Mouse (Mus musculus): ENCODE measurements at regions not wholly inside any gene's neighbourhood (a gene's known extent, or its start where the extent isn't known, plus 50 kb on each side); places are given as distances from the start of the nearest gene placed in this dataset.

GRCm38 (mm10) chr6:51086347-51086746 is 346.1 kb upstream of the Nfe2l3 start:
- ATAC-seq (ENCODE audit: poor library complexity, severe bottlenecking): no peak

DNA sequence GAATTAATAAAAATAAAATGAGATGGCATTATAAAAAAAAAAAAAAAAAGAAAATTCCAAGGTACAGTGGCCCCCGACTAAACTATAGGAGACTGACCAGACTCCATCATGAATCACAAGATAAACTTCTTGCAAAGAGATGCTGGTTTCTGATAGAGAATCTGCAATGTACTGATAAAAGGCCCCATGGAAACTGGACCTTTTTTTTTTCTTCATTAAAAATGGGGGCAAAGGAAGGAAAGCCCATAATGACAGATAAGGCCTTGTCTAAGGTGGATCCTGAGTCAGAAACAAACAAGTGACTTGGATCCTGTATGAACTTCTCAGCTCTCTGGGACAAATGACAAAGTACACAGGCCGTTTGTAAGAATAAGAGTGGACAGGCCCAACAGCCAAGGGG is 344.7 kb upstream of the Nfe2l3 start:
- no peak for ATAC-seq (ENCODE audit: poor library complexity, severe bottlenecking)

DNA sequence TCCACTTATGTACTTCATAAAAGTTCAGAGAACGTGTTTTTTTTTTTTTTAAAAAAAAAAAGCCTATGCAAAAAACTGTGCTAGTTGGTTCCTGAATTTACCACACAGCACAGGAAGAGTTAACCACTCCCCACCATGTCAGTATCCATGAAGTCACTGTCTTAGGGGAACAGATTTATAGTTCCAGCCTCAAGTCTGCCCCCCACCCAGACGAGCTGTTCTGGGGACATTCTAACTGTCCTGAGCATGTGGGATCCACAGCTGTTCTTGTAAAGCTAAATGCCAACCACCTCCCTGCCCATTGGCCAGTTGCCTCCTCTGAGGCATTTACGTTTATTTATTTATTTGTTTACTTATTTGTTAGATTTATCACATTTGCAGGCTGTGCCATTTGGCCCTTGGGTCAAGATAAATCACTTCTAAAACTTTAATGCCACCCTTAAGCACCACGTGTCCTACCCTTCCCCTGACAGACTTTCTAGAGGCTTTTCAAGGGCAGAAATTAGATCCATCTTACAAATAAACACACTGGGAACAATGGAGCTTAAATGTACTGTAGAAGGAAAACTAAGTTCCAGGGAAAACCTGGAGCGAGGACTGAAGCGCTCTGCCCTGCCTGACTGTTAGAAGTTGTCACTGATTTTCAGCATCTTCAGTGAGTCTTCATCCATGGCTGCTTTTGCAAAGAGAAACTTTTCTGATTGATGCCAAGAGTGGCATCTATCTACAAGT is 343.7 kb upstream of the Nfe2l3 start:
- ATAC-seq (ENCODE audit: poor library complexity, severe bottlenecking): no peak

- ATAC-seq (ENCODE audit: poor library complexity, severe bottlenecking): no peak
Observed at GRCm38 (mm10) chr6:51093196-51093595, 339.3 kb upstream of the Nfe2l3 start.

DNA sequence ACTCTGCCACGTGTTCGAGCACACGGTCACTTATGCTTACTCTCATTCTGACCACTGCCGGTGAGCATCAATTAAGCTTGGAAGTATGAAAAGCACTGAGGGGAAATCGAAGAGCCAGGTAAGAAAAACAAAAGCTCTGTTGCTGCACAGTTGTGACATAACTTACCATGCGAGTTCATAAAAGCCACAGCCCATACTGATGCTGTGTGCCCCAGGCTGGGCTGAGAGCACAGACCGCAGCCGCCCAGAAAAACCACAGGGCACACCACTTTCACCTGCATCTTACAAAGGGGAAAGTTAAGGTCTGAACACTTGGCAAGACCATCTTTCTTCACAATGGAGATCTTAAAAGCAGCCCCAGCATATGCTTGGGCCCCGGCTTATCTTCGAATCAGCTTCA is 338.2 kb upstream of the Nfe2l3 start:
- no peak for ATAC-seq (ENCODE audit: poor library complexity, severe bottlenecking)

DNA sequence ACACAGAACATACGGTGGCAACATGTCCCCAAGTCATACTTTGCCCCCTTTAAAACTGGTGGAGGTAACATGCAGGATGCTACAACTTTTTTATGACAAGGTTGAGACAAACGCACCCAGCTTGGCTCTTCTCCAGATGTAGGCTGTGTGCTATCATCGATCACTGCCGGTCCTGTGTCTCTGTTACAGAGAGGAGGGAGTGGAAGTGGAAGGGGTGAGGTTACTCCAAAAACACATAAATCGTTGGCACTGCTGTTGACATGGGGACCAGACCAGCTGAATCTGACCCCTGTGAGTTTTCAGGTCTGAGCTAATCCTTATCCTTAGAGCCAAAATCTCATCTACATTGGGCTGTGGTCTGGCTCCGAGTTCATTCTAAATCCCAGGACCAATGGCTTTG is 335.0 kb upstream of the Nfe2l3 start:
- ATAC-seq (ENCODE audit: poor library complexity, severe bottlenecking): no peak

GRCm38 (mm10) chr6:51100341-51100740 is 332.1 kb upstream of the Nfe2l3 start:
- ATAC-seq (ENCODE audit: poor library complexity, severe bottlenecking): no peak

DNA sequence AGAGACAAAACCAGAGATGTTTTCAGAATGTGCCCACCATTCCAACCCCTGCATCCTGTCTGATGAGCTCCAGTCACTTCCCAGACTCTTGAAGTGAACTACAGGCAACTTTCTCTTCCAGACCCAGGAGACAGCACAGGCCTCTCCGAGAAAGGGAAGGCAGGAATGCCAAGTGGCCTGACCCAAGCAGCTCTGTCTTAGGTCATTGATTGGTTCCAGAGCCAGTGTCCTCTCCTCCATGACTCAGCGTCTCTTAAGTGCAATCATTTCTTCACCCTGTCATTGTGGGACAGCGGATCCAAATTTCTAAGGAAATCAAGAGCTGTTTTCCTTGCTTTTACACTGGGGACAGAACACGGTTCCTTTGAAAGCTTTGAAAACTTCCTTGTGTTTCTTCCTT is 329.2 kb upstream of the Nfe2l3 start:
- ATAC-seq (ENCODE audit: poor library complexity, severe bottlenecking): no peak

- ATAC-seq (ENCODE audit: poor library complexity, severe bottlenecking): no peak
Observed at GRCm38 (mm10) chr6:51104336-51104735, 328.1 kb upstream of the Nfe2l3 start.

GRCm38 (mm10) chr6:51108336-51108956 is 324.0 kb upstream of the Nfe2l3 start:
- ATAC-seq (ENCODE audit: poor library complexity, severe bottlenecking): no peak

DNA sequence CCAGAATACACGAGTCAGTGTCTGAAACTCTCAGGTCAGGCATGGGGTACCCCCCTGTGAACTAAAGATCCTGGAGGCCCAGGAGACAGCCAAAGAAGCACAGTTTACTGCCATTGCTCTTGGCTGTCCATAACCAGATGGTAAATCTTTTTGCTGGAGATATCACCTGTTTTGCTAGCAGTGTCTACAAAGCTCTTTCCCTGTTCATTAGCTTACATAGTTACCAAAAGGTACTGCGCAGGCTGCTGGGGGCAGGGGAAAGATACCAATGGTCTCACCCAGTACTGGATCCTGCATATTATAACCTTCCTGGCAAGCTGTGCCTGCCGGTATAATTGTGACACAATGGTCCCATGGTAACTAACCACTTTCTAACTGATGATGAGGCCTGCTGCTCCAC is 321.9 kb upstream of the Nfe2l3 start:
- no peak for ATAC-seq (ENCODE audit: poor library complexity, severe bottlenecking)

DNA sequence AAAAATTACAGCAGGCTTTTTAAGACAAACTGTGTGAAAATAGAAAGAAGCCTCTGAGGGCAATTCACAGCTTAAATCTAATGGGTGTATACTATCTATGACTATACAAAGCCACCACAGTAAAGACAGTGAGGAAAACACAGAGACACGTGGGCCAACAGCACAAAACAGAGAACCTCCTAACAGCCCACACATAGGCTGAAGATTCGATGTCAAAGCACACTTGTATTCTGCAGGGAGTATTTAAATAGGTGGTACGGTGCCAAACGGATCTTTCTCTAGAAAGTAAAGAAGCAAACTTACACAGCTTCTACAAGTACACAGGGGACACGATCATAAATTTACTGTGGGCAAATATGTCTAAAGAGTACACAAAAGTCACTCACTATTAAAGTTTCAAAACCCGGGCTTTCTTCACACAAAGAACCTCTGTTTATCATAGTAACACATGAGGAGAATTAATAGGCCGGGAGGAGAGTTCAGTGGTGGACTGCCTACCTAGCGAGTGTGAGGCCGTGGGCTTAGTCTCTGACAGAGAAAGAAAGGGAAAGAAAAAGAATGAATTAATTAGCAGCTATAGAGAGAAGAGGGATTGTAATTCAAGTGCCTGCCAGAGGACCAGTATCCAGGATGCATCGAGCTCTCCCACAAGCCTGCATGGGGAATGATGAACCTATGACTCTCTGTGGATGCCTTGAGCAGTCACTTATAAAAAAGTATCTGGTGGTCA is 317.7 kb upstream of the Nfe2l3 start:
- no peak for ATAC-seq (ENCODE audit: poor library complexity, severe bottlenecking)

DNA sequence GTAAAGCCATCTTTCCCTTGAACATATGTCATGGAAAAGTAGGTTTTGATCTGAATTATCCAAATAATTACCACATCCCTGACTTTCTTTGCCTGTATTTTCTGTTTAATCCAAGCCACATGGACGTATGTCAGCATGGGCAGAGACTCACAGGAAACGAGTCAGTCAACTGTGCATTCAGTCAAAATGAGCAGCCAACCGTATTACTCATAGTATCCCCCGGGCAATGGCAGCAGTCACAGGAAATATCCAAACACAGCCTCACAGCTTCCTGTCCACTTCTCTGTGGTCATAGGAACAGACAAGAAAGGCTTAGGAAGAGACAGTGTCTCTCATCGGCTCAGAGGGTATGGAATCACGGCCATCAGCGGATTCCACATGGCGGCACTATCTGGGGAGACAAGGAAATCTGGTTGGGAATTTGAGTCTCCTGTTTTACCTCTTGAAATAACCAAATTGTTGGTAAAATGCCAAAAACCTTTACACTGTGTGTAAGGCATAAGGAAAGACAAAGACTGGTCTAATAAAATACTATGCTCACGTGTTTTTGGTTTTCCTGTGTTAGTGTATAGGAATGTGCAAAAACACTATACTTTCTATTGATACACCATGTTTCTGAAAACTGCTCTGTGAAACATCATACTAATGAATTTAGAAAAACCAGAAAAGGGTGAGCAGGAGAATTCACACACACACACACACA is 313.5 kb upstream of the Nfe2l3 start:
- no peak for ATAC-seq (ENCODE audit: poor library complexity, severe bottlenecking)

DNA sequence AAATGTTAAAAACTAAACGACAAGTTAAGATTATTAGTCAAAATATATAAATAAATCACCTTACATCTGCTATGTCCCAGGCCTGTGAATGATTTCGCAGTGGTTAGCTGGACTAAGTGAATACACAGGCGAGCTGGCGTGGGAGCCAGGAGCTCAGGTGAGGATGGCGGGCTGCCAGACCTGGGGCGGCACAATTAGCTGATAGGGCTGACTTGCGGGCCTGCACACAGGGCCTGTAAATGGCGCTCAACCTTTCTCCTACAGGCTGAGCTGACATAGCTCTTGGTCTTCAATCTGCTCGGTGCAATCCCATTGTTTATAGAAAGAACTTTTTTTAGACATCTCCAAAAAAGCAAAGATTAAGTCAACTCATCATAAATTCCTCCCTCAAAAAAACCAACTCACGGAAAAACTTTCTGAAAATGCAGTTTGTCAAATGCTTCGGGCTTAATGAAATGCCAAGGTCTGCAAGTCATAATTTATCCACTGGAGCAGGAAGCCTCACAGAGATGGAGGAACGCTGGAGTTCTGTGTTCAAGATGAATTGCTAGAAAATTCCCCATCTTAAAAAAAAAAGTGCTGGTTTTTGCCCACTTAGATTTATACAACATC is 312.7 kb upstream of the Nfe2l3 start:
- ATAC-seq (ENCODE audit: poor library complexity, severe bottlenecking): no peak

GRCm38 (mm10) chr6:51122941-51123340 is 309.5 kb upstream of the Nfe2l3 start:
- no peak for ATAC-seq (ENCODE audit: poor library complexity, severe bottlenecking)

DNA sequence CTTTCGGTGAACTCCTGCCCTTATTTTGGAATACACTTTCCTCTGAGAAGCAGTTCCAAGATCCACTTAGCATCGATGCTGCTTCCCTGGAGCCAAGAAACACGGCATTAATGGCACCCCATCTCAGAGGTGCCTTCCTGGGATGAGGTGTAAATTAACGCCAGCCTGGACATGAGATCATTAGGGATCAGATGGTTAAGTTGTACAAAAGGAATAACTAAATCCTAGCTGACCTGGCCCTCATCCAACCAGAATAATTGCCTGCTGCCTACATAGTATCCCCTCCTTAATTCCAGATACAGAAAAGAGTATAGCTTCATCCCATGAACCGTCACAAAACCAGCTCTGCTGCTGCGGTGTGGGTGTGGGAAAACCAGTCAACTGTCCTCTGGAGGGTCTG is 304.6 kb upstream of the Nfe2l3 start:
- no peak for ATAC-seq (ENCODE audit: poor library complexity, severe bottlenecking)

GRCm38 (mm10) chr6:51129096-51129495 is 303.4 kb upstream of the Nfe2l3 start:
- ATAC-seq (ENCODE audit: poor library complexity, severe bottlenecking): no peak

DNA sequence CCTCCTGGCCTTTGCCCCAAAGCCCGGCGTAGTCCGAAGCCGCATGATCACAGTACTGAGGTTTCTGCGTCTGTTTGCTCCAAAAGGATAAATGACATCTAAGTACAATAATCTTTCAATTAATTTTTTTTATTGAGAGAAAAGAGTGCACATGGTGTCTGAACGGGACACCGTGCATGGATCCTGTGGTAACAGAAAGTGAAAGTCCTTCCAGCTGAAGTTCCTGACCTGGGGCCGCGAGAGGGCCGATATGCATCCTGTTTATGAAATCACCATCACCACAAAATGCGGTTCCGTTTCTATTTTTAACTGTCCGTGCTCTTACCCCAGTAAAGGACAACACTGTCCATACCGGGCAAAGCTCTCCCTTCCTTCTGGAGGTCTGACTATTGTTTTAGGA is 302.9 kb upstream of the Nfe2l3 start:
- ATAC-seq (ENCODE audit: poor library complexity, severe bottlenecking): peak; percentile 99

- ATAC-seq (ENCODE audit: poor library complexity, severe bottlenecking): no peak
Observed at GRCm38 (mm10) chr6:51144762-51145161, 287.7 kb upstream of the Nfe2l3 start.

DNA sequence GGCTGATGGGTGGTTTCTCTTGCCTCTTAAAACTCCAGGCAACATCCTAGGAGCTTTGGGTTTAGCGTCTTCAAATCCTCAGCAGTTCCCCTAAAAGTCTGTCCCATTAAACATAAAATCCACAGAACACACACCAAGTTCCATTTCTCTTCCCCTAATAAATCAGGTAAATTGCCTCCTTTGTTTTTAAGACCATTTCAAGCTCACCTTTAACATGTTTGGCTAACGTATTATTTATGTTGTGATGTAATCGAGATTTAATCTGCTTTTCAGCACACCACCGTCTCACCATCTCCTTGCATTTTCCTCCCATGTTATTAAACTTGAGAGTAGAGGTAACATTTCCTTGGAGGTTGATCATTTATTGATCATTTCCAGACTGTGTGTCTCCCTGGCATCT is 286.6 kb upstream of the Nfe2l3 start:
- ATAC-seq (ENCODE audit: poor library complexity, severe bottlenecking): no peak

GRCm38 (mm10) chr6:51148821-51149220 is 283.6 kb upstream of the Nfe2l3 start:
- no peak for ATAC-seq (ENCODE audit: poor library complexity, severe bottlenecking)
